Mouse (Mus musculus) heart, postnatal 14 days (tissue): ENCODE data around the gene Gmpr2. TPM values are rescaled to one million over a fixed set of nuclear protein-coding genes. Genes with fewer than 3 reads are reported as not detected.
A peak's percentile ranks its signal among the peaks of the same experiment; 100 is the strongest.

ENCODE experiments used
- DNase-seq, 2 experiments: peaks; one replicate each; pipeline ENCODE4 v3.0.0; 2021 to 2022
- intact Hi-C: fragments of 180-260 bp; cut with DNase I; formaldehyde crosslinking; loops from one replicate; pipeline ENCODE4 v1.15.1; 2025
- long read RNA-seq, 2 experiments: library from polyadenylated mRNA; stranded (forward); transcript quantifications; one replicate each; pipeline ENCODE4 v2.0.0; 2021
- total RNA-seq, 2 experiments: library from RNA; stranded (reverse); gene quantifications; 2 replicates each; pipeline ENCODE4 v1.2.3; 2021

Gene Gmpr2
- 10 to 100 TPM; 12.8 to 14.1 TPM for total RNA-seq
- long read RNA-seq, experiment 1, transcript Gmpr2-201 (10 exons, 1,993 nt): major isoform, 23 of 33 reads
- long read RNA-seq, experiment 1, partial matches to known transcripts: 5 of 33 reads
- long read RNA-seq, experiment 1, other reads (novel, unspliced or antisense): 5 of 33 reads
- long read RNA-seq, experiment 2, transcript Gmpr2-201 (10 exons, 1,993 nt): major isoform, 18 of 25 reads
- long read RNA-seq, experiment 2, partial matches to known transcripts: 5 of 25 reads
- long read RNA-seq, experiment 2, other reads (novel, unspliced or antisense): 2 of 25 reads

DNA sequence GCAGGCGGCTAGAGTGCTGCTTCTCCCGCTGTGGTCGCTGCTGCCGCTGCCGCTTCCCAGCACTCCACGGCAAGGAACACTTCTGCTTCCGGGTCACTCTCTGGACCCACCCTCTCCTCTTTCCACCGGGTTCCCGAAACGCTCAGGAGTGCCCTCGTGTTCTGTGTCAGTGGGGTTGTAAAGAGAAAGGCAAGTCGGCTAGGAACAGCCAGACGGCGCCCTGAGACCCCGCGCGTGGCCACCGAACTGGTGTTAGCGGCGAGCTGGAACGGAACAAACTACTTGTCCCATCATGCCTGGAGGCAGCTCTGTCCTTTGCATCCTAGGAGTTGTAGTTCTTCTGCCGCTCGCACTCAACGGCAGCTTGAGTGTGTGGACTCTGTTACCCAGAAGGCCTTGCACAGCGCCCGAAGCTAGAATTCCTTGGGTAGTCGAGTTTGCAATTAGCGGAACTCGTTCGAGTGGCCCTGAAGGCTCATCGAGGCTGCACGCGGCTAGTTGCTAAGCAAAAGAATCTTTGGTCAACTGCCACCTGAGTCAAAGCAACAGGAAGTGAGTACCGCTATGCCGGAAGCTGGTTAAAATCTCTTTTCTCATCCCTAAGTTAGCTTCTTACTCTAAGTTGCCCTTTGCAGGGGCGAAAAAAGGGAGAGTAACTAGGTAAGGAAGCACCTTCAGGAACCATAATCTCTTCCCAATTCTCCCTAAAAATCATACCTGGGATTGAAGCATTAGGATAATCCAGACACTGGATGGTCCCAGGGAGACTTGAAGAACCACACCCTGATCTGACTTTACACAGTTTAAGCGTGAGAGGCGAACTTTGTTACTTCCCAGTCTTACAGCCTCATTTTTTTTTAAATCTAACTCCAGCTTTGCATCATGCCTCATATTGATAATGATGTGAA, at the start of gene Gmpr2, which contains the start of gene Nedd8:
Gene Gmpr2, plus strand, starts transcription at position 109 of the 908 bp plus-strand sequence.
Gene Nedd8, minus strand, starts transcription at position 292 of the 908 bp plus-strand sequence.
- intact Hi-C loops: loop anchor here (5.0 kb wide), 1 partner anchor 40 kb away; no protein-coding TSS in a partner anchor
- DNase-seq: peak; percentile 82 to 83

DNA sequence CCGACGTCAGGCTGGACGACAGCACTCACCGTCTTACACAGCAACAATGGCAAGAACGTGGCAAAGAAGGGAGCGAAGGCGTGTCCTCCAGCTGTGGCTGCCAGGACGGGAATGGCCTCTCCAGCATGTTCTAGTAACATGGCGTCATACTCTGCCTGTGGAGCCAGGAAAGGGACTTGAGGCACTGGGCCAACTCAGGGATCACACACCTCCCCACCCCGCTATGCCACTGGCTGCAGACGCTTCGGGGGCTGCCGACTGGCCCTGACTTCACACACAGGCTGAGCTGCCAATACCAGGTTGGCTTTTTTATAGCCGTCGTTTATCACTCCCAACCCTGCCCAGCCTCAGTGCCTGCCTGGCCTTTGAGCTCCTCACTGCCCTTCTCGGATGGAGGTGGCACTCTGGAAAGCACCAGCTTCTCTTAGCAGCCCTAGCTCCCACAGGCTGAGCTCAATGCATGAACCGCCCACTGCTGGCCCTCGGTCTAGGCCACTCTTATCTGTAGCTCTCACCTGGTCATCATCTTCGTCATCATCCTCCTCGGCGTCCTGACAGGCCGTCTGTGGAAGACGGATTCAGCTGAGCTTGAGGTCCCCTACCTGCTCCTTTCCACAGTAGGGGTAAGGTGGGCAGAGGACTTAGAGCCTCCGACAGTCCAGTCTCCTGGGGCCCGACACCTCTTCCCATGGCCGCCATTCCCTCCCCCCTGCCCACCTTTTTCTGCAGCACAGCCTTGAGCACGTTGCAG, 43.5 kb upstream of the Gmpr2 start:
- DNase-seq: no peak
- intact Hi-C loops: no loop called here

DNA sequence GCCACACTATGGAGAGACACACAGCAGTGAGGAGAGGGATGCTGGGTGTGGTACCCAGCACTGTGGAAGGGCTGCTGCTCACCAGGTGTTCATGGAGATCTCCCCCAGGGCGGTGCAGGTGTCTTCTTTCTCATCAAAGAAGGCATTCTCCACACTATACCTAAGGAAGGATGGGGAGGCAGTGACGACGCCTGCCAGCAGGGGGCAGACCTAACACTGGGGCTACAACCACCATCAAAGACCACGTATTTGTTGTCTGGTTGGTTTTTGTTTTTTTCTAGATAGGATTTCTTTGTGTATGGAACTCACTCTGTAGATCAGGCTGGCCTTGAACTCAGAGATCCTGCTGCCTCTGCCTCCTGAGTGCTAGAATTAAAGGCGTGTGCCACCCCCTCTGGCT, 42.4 kb upstream of the Gmpr2 start:
- intact Hi-C loops: no loop called here

DNA sequence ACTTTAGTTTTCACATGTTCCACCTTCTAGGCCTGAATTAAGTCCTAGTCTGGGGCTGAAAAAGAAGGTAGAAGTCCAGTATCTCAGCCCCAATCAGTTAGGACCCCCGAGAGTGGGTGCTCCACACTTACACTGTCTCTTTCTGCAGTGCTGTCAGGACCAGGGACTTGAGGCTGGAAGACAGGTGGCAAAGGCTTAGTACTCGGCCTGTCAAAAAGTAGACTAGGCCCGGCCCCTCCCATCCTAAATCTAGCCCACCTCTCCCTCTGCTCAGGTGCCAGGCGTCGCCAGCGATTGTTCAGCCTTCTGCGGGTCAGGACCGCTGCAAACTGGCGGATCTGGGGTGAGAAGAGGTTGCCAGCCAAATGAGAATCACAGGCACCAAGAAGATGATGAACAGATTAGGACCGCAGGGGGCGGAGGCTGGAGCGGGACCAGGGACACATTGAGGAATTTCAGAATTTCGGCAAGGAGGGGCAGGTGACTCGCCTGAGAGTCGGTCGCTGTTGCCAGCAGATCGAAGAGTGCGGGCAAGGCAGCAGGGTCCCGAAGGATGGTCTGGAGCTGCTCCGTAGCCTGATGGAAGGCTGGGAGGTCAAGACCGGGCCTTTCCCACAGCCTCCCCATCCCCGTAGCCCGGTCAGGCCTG, 36.7 kb upstream of the Gmpr2 start:
- intact Hi-C loops: loop anchor here (5.0 kb wide), 1 partner anchor 37 kb away; the partner anchor contains the start of genes Gmpr2 and Nedd8
- peak in 1 of 2 experiments; percentile 21 for DNase-seq

More for the DNA sequence above, 42.4 kb upstream of the Gmpr2 start:
- peak; percentile 59 to 72 for DNase-seq

DNA sequence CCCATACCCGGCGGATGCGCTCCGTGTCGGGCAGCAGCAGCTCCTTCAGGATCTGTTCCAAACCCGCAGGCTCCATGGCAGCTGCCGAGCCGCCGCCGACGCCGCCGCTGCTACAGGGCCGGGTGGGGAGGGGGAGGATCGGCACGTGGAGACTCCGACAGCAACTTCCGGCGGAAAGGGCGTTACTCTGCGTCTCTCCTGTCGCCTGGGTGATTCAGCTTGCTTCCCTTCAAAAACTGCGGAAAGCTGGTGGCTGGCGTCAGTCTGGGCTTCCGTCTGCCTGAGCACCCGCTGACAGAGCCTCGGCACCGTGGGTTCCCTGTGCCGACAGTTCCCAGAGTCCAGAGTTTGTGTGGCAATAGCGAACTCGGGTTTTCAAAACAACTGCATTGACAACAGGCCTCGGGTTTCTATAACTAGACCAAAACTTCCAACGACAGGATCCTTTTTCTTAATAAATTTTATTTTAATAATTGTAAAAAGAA, 36.2 kb upstream of the Gmpr2 start, which contains the start of gene Ipo4:
Gene Ipo4, minus strand, starts transcription at position 435 of the 485 bp plus-strand sequence.
- DNase-seq: peak; percentile 85 to 91
- intact Hi-C loops: no loop called here

DNA sequence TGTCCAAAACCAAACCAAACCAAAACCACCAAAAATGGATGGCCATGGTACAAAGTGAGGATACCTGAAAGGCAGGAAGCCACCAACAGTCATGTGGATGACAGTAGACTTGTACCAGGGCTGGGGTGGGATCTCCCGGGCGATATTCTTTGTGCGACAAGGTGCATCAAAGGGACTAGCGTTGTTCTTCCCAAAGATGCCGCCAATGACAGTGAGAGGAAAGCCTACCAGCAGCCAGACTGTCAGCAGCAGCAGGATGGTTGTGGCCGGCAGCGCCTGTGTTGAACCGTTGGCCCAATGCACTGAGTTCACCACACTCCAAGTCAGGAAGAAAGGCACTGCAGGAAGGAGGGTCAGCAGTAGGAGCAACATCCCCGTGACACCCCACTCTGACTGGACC, 33.9 kb upstream of the Gmpr2 start, which contains the start of gene Gm49378:
Gene Gm49378, minus strand, starts transcription at position 101 of the 400 bp plus-strand sequence.
- intact Hi-C loops: no loop called here
- no peak for DNase-seq

DNA sequence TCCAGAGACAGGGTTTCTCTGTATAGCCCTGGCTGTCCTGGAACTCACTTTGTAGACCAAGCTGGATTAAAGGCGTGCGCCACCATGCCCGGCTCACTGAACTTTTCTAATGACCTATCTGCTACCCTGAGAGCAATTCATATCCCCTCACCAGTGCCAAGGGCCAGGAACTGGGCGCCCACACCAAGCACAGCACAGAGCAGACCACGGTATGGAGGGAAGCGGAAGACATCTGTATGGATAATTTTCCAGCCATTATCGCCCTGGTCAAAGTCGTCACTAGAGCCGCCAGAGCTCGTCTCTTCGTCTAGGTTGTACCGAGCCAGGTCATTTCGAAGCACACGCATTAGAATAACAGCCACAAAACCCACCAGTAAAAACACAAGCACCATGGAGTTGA, 30.9 kb upstream of the Gmpr2 start:
- no peak for DNase-seq
- intact Hi-C loops: no loop called here

DNA sequence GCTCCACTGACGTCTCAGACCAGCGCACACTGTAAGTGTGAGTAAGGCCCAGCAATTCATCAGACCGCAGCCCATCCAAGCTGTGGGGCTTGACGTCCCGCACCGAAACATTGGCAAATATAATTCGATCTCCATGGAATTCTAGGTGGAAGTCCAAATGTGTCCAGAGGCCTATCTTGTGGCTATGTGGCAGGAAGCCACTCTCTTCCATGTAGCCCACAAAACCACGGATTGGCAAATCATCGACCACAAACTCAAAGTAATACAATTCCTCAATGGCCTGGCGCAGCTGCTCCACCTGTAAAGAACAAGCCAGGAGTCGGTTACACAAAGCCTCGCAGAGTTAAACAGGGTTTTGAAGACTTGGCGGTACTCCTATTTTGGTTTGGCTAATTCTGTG, 30.4 kb upstream of the Gmpr2 start:
- intact Hi-C loops: no loop called here
- no peak for DNase-seq

DNA sequence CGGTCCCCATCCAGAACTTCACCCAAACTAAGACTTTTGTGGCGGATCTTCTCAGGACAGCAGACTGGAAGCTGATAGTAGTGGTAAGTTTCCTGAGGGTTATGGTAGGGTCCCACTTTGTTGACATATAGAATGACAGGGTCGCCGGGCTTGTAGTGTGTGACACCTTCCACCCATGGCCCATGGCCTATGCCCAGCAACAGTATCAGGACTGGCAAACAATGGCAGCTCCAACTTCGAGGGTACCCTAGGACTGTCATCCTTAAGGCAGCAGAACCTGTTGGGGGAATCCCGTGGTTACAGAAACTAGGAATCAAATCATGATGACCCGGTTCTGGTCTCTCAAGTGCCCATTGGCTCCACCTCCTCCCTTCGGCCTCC, 29.1 kb upstream of the Gmpr2 start:
- no peak for DNase-seq
- intact Hi-C loops: no loop called here

DNA sequence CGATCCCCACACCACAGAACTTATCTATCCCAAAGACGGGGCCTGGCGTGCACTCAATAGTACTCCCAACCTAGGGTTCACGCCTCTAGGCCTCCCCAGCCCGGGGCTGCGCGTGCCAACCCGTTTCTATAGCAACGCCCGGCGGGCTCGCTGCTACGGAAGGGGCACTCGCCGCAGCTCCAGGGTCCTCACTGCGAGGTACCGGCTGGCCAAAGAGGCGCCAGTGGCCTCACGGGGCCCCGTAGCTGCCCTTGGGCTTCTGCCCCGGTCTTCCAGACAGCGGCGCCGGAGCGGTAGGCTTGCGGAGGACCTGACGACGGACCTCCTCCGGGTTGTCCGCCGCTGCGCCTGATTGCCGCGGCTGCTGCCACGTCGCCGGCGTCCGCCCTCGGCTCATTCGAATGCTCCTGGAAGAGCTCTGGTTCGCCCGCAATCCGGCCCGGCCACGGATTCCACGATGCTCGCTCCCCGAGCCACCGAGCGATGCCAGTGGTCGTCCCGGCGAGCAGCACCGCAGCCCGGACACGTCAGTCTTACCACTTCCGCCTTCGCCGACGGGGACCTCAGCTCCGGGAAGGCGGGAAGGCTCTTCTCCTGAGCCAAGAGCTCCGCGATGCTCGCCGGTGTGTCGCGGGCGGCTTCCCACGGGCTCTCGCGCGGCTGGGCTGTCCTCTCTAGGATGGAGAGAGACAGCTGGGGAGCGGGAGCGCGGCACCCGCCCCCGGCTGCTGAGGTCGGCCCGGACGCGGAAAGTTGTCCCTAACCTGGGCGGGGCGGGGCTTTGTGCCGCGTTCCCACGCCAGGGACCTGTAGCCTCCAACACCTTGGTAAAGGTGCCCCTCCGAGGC, 28.5 kb upstream of the Gmpr2 start, which contains the start of gene Tm9sf1:
Gene Tm9sf1, minus strand, starts transcription at position 747 of the 848 bp plus-strand sequence.
- intact Hi-C loops: no loop called here
- peak; percentile 89 for DNase-seq

DNA sequence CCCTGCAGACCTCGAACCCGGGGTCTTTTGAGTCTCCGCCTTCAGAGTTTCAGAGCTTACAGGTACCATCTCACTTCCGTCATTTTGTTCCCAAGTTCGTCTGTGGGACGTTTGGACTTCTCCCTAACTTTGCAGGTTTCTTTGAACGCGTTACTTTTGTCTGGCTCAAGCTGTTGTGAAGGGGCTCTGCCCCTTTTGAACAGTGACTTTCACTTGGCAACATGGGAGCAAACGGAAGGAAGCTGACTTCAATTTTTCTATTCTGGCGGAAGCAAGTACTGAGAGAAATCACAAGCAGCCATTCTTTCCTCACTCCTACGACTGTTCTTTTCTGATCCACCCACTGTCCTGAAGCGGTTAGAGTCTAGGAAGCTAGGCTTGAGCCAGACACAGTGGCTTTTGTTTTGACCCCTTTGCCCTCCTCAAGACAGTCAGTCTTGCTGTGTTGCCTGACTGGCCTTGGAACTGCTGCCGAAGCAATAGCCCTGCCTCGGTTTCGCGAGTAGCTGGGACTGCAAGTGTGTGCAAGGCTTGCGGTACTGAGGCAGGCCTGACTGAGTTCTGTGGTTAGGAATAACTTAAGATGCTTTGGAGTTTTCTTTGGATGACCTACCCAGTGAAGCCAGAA, 27.4 kb upstream of the Gmpr2 start:
- intact Hi-C loops: loop anchor here (2.0 kb wide), 1 partner anchor 14 kb away; no protein-coding TSS in a partner anchor
- DNase-seq: peak in 1 of 2 experiments; percentile 16

DNA sequence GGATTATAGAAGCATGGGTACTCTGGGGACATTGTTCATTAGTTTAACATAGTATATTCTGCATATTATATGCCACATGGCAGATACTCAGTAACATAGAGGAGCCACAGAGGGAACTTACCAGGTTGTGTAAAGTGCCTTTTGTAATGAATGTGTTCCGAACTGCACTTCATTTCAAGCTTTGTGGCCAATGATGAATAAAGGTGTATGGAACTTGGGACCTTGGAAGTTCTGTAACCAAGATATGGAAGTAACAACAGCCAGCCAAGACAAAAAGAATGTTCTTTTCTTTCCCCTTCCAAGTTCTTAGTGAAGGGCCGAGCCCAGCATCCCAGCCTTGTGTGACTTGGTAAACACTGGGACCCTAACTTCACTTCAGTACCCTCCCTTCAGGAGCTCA, 21.9 kb upstream of the Gmpr2 start, which contains the start of gene Tssk4:
Gene Tssk4, plus strand, starts transcription at position 301 of the 400 bp plus-strand sequence.
- no peak for DNase-seq
- intact Hi-C loops: no loop called here

DNA sequence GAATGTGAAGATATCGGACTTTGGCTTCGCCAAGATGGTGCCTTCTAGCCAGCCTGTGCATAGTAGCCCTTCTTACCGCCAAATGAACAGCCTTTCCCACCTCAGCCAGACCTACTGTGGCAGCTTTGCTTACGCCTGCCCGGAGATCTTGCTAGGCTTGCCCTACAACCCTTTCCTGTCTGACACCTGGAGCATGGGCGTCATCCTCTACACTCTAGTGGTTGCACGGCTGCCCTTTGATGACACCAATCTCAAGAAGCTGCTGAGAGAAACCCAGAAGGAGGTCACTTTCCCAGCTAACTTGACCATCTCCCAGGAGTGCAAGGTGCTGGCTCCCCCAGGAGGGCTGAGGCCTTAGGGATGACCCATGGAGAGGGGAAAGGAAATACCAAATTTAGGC, 20.2 kb upstream of the Gmpr2 start:
- DNase-seq: no peak
- intact Hi-C loops: no loop called here

DNA sequence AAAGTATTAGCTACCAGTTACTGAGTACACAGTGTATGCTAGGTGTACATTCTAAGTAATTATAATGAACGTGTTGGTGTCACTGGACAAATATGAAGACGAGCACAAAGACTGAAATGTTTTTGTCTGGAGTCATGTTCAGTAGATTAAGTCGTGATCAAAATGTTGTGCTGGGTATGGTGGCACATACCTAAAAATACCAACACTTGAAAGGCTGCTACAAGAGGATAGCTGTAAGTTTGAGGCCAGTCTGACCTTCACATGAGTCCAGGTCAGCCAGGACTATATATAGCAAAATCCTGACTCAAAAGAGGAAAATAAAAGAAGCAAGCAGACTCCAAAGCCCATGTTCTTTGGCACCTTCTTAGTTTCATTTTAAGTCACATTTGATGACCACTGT, 14.8 kb upstream of the Gmpr2 start:
- intact Hi-C loops: no loop called here

DNA sequence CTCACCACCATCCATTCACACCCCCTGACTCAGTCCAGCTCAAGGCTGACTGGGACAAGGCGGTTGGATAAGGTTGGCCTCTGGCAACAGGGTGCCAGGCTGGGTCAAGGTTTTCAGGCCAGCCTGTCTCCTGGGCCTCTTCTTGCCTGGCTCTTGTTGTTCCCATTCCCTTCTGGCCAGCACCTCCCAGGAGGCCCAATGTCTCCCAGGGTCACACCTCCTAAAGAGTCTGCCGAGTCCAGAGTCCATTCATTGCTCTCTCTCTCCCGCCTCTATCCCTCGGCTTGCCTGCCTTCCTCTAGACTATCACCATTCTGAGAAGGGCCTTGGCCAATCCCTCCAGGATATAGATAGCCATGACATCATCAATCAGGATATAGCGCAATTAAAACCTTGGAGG, 13.7 kb upstream of the Gmpr2 start:
- no peak for DNase-seq

More for the DNA sequence above, 14.8 kb upstream of the Gmpr2 start:
- no peak for DNase-seq

DNA sequence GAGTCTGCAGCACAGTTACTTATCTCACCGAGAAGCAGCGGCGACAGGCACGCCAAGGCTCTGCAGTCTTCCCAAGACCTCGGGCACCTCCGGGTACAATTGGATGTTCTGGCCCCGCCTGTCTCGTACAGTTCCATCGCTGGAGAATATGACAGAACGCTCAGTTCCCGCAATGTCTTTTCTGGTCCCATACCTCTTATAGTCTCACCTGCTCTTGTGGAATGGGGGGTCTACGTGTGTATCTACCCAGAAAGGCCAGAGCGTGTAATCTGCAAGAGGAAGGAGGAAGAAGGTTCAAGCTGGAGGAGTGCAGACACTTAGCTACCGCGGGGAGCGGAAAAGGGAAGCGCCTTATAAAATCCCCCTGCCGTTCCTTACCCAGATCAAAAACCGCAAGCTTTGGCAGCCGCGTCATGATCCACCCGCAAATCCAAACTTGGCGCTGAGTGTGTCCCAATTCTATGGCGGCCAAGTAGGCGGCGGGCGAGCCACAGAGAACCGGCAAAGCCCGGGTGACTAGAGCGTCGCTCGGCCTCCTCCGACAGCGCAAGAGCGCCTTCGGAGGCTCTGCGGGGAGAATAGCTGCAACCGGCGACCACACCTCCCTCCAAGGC, 11.7 kb upstream of the Gmpr2 start, which contains the start of gene Mdp1:
Gene Mdp1, minus strand, starts transcription at position 549 of the 614 bp plus-strand sequence.
- peak; percentile 80 to 83 for DNase-seq
- intact Hi-C loops: loop anchor here (2.0 kb wide), 1 partner anchor 15 kb away; no protein-coding TSS in a partner anchor

More for the DNA sequence above, 13.7 kb upstream of the Gmpr2 start:
- intact Hi-C loops: loop anchor here (2.0 kb wide), 1 partner anchor 13 kb away; no protein-coding TSS in a partner anchor

DNA sequence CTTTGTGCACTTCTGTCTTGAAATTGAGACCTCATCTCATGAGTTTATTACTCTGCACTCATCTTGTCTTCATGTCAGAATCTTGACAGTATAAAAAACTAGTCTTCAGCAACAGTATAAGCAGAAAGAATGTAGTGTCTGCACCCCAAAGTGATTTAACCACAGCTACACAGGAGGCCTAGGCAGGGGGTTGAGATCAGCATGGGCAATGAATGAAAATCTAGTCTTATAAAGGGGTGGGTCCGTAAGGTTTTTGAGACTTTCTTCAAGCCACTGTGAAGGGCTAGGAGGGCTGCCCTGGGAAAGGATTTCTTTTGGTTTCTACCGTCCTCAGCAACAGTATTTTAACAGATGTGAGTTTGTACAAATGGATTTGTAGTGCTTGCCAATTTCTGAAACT, 11.1 kb upstream of the Gmpr2 start:
- DNase-seq: no peak
- intact Hi-C loops: no loop called here
